Mouse (Mus musculus) embryo, embryonic 10.5 days (tissue): ENCODE measurements around the gene Aida.
"Not testable (repeated sequence)": the region's sequence is repeated elsewhere in the genome, so short reads cannot be mapped to it uniquely, and the experiment has no call there.

Source experiments
- DNase-seq: peaks from one replicate; pipeline ENCODE4 v3.0.0-alpha.2; 2015; ENCODE audit warnings: low spot score

Aida gene

DNA sequence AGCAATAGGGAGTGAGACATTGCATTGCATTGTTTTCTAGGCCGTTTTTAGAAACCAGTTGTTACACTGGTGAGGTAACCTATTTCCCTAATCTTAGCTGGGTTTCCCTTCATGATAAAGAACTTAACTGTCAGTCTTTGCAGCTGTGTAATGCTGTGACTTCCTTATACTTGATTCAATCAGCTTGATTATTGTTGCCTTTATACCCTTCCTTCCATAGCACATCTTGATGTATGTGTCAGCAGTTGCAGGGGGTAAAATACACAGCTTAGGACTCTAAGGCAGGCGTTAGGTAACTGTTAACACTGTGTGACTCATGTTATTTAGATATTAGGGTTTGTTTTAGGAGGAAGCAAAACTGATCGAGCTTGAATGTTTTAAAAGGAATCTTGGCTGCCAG lies 24.3 kb downstream of the Aida start:
- no peak for DNase-seq

DNA sequence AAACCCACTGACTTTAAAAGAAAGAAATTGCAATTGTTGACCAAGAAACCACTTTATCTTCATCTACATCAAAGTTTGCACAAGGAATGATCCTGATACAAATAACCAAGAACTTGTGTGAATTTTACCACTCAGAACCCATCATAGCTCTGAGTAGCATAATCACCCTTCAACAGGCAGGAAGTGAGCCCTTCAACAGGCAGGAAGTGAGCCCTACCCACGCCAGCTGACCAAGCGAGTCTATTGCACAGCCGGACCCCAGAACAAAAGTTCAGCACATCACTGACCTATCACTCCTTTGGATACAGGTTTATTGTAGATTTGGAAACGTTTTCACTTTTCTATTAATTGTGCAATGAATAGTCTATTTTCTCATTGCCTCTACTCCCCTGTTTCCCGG lies 26.1 kb downstream of the Aida start:
- DNase-seq = not testable (repeated sequence)

DNA sequence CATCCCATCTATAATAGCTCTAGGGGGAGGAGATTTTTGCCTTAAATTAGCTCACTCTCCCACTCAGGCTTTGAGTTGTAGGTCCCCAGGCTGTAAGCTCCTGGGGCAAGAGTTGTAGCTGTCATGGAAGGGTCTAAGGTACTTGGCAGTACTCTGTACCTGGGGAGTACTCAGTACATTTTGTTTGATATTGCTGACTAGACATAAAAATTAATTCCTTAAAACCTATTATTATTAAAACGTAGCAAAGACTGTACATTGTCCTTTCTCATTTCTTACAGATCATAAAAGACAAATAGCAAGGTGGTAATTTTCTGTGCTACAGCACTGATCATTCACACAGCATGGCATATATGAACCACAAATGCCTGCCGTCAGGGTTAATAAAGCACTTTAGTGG lies 27.5 kb downstream of the Aida start:
- DNase-seq = no peak

DNA sequence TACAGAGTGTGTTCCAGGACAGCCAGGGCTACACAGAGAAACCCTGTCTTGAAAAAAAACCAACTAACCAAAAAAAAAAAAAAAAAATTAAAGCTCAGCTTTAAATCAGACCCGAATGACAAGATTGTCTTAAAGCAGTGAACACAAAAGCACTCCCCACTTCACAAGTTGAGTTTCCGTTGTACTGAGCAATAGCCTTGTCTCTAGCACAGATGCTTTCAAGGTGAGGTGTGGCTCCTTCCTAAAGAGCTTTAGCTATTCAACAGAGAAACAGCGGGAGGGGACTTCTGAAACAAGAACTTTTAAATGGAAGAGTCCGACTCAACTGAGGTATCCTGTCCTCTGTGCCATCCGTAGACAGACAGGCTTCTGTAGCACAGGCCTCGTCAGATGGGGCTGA lies 28.0 kb downstream of the Aida start:
- DNase-seq = no peak

DNA sequence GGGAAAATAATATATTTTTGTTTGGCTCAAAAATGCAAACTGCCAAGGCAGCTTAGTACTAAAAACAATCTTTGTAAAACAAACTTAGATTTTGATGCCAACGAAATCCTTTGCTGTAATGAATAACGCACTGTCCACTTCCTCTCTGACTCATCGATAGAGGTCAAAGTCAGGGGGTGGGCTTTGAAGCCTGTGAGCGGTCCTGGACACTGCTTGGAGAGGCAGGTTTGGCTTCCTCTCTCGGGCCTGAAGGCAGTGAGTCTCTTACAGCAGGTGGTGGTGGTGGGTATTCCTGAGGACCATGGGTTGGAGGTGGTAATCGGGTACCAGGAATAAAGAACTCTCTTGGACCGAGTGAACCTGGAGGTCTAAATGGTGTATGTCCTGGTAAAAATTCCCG lies 30.8 kb downstream of the Aida start:
- no peak for DNase-seq

DNA sequence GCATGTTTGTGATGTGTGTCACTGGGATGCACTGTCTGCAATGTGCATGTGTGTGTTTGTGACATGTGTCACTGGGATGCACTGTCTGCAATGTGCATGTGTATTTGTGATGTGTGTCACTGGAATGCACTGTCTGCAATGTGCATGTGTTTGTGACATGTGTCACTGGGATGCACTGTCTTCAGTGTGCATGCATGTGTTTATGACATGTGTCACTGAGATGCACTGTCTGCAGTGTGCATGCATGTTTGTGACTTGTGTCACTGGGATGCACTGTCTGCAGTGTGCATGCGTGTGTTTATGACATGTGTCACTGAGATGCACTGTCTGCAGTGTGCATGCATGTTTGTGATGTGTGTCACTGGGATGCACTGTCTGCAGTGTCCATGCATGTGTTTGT lies 46.5 kb downstream of the Aida start:
- not testable (repeated sequence) for DNase-seq

DNA sequence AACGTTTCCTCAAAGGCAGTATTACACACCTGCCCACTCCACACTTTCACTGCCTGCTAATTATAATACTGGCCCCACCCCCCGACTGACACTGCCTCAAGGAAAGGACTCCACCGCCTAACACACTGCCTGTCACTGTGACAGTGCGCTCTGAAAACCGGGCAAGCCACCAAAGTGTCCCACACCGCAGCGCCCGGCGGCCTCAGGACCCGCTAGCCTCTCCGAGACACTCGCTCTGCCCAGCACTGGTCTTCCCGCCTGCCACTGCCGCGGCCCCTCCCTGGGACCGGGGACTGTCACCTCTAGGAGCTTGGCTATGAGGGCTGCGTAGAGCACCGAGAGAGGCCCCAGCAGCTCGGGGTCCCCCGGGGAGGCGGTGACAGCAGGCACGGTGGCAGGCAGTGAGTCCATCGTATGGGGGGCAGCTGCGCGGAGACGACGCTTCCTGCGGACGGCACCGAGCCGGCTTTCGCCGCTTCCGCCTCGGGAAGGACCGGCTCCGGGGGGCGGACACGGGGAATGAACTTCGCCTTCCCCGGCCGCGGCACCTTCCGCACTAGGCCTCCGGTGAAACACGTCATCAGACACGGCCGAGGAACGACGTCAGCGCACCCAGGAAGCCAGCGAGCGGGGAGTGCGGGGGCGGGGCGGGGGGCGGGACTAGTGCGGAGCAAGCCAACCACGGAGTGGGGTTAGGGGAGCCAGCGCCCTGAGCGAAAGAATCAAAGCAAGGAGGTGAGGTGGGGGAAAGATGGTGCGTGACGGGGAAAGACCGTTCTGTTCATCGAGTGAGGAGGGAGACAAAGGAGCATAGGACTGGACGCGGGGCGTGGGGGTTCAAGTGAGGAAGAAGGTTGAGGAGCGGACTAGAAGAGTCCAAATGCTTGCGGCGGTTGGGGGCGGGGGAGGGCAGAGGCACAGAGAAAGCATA lies 48.8 kb downstream of the Aida start:
- DNase-seq = peak; percentile 86

DNA sequence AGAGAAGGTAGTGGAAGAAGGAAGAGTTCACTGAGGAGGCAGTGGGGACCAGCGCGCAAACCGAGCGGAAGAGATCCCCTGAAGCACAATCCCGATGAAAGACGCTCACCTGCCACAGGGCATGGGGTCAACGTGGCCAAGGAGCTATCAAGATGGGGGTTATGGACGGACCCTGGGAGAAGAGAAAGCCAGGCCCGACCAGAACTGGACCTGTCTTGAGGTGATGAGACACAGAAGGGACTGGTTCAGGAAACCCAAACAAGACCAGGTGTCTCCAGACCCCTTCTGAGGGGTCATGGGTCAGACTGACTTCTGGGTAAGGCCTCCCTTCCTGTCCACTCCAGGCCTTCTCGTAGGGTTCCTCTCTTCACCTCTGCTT lies 49.4 kb downstream of the Aida start:
- DNase-seq = peak; percentile 8

DNA sequence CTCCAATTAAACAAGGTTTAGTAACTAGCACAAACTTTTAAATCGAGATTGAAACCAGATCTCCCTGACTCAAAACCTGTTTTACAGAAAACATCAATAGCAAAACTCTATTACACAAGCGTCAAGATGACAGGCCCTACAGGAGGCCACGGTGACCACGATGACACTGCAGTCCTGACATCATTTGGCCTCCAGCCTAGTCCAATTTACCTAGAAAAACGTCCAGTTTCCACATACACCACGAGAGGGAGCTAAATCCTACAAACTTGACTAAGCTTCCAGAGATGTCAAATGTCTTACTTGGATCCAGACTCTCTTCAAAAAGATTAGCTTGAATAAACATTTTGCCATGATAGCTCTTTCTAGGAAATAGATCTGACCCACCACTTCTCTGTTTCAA lies 53.5 kb downstream of the Aida start:
- DNase-seq = peak; percentile 80

DNA sequence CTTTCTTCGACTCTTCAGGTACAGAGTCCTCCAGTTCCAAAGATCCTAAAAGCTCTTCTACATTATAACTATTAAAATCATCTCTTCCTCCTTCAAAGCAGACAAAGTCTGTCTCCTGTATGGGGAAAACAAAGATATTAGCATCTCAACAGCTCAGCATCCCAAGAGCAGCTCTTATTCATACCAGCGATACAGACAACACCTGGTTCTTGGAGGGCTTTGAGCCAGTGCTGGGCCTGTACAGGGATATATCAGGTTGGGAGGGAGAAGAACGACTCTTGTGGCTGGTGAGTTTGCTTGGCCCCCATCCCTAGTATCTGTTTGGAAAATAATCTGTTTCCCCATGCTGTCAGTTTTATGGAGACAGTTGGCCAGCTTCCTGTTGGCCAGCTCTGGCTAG lies 62.5 kb downstream of the Aida start:
- no peak for DNase-seq

DNA sequence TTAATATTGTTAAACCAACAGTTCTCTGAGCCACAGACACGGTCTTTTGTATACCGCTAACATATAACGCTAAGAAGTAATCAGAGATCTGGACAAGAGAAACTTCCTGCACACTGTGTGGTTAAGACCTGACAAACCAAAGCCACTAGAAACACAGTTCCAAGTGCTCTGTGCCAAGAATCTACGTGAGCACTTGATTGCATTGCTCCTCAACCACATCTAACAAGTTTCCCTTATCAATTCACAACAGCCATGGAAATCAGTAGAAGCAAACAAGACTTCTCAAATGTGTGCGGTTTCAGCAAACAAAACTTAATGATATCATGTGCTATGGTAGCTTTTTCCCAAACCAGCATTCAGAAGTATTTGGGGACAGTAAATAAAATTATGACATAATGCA lies 65.9 kb downstream of the Aida start:
- no peak for DNase-seq

DNA sequence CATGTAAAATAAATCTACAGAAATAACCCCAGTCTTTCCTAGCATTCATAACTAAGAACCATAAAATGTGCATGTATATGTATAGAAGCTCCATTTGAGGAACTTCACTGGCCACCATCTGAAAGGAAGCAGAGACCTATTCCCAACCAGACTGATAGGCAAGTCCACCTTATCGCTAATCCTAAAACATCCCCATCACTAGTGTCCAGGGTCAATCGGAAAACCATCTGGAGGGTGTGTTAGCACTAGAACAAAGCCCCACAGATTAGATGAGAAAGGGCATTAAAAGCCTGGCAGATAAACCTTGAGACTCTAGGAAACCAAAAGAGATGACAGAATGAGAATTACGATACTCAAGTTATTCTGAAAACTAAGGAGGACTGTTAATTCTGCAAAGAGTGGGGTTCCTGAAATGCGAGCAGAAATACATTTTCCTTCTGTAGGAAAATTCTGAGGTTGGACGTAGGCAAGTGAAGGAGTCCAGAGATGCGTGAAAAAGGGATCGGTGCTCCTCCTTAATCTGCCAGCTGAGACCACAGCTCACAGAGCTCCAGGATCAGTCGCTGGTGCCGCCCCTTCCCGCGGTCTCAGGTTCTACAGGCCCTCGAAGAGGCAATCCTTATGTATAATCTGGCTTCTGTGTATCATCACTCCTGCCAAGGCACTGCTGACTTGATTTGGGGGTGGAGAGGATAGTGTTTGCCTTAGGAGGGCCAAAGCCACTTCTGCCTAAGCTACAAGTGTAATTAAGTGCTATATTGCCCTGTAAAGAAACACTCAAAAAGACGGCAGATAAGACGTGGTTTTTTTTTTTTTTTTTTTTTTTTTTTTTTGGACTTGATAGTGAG lies 66.6 kb downstream of the Aida start:
- no peak for DNase-seq

DNA sequence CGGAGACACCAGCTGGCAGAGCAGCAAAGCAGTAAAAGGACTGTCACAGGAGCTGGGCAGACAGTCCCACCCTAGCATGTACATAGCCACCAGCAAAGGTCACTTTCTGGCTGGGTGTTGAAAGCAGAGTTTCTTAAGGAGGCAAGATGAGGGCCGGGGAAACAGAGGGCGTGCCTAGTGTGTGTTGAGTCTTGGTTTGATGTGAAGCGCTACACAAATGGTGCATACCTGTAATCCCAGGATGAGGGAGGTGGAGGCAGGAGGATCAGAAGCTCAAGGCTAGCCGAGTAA lies 67.1 kb downstream of the Aida start:
- no peak for DNase-seq

DNA sequence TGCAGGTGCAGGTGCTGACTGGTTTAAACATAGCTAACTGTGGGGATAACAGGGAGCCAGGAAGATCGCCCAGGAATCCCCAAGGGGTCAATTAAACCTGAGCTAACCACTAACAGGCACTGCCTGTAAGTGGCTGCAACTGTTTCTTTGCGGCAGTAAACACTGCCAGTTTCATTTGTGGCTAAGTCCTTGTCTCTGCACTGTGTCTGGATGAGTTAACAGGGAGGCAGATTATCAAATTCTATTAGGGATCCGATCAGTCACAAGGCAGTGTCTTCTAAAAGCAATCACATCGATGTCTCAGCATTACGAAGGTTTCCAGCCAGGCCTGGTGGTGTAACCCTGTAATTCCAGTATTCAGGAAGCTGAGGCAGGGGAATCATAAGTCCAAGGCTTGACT lies 70.0 kb downstream of the Aida start:
- no peak for DNase-seq

DNA sequence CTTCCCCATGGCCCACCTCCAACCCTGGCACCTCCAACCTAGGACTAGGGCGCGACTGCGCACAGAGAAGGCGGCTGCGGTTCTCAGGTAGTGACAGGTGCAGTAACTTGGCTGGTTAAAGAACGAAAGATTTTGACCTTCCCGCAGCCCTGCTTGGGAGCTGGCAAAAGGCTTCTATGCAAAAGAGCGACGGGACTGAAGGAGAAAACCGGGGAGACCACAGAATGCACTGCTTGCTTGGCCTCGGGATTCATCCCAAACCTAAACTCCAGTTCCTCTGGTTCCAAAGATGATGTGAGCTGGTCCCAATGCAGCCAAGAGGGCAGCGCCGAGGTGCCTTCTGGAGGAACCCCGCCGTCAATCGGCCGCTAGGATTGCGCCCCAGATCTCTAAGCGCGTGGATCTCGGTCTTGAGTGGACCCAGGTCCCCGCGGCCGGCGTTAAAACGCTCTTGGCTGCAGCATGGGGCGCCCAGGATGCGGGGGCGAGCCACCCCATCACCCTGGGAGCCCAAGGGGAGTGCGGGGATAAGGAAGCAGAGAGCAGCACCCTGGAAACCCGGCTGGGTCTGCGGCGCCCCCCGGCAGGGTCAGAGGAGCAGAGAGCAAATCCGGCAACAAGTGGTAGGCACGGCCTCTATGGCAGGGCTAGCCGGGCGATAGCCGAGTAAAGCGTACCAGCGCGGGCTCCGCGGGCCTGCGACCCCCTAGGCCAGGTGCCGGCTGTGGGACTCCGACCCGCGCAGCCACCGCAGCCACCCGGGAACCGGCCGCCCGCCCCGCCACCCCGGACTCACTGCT lies 72.4 kb downstream of the Aida start:
- DNase-seq = peak; percentile 33

DNA sequence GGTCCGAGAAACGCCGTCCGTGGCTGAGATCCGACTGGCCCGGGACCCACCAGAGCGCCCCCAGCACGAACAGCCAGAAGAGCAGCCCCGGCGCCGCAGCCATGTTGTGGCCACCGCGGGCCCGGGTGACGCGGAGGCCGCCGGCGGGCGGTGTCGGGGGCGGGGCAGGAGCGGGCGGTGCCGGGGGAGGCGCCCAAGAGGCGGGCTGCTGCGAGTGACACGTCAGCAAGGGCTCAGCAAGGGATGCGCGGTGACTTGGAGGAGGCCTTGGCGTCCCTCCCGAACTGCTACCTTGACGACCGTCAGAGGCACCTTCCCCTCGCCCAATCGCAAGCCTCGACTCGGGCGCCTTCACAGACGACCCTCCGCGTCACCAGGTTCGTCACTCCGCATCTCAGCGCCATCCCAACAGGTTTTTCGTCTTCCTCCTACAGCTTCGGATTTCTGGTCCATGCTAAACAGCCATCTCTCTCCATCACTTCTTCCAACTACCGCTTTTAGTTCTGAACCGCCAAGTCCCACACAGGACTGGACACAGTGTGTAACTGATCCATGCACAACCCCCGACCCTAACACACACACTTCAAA lies 73.1 kb downstream of the Aida start, which contains the start of gene Mia3:
Mia3 (minus strand) TSS at position 127 of the 588 bp plus-strand sequence.
- DNase-seq = peak; percentile 94

DNA sequence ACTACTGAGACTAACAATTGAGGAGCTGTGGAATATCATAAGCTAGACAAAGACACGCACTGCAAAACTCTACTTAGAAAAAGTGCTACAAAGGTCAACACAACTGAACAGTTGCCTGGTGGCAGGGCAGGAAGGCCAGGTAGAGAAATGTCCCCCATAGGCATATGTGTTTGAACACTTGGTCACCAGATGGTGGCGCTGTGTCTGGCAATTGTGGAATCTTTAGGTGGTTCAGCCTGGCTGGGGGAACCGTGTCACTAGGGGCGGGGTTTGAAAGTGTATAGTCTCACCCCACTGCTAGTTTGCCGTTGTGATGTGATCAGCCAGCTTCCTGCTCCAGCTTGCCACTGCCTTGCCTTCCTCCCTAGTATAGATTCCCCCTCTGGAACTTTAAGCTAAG lies 78.3 kb downstream of the Aida start:
- no peak for DNase-seq
